Mouse (Mus musculus): ENCODE results near the gene Pask. TPM values are rescaled to one million over a fixed set of nuclear protein-coding genes. Genes with fewer than 3 reads are reported as not detected.

Gene Pask
- total and polyA plus RNA-seq, 3 experiments = 10.2 to 18.0 (median 11.7) TPM

DNA sequence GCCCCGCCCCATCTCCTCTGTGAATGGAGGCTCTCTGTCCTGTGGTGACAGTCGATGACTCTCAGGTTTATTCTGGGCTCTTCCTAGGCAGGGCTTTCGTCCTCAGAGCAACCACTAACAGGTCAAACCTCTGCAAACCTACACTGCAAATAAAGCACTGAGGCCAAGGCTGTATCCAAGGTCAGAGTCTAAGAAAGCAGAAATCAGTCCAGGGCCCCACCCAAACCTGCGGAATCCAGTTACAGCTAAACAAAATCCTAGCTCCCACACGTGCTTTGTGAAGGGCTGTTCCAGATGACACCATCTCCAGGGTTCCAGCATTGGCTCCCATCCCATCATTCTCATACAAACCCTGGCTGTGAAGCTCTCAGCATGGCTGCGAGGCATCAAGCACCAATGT lies 67.7 kb downstream of the Pask start:
- no peak for DNase-seq (ENCODE audit: extremely low read depth)
- dilution Hi-C loops (cut with MboI; ENCODE audit: extremely low pct_ligation_motif_present, extremely low pct_unique_long_range_greater_than_20kb, low sequenced_read_pairs) = no loop called here

DNA sequence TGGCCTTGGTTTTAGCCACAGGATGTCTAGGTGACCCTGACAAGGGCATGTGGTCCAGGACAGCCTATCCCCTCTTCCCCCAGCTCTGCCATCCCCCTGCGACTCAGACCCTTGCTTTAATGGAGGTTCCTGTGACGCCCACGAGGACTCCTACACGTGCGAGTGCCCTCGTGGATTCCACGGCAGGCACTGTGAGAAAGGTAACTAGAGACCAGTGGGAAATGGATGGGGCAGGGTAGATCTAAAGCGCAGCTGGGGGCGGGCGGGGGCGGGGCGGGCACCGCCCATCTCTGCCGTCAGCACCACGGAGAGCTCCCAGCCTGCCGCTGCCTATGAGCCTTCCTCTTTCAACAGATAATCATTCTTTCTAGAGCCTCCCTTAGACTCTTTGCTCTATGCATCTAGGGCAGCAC lies 70.9 kb downstream of the Pask start:
- in situ Hi-C loops (cut with MboI; ENCODE audit: low pct_ligation_motif_present, low pct_unique_long_range_greater_than_20kb, low sequenced_read_pairs) (no loop called here), dilution Hi-C loops (cut with MboI; ENCODE audit: extremely low pct_ligation_motif_present, extremely low pct_unique_long_range_greater_than_20kb, low sequenced_read_pairs) (no loop called here)
- peak; percentile 34 for DNase-seq (ENCODE audit: extremely low read depth)

More for the DNA sequence above, 67.7 kb downstream of the Pask start:
- Histone ChIP-seq H3K4me3 (replicated peaks in 1 of 3; ENCODE audit: low read depth in 2 of 3, low read length in 2 of 3, poor library complexity in 1 of 3) (no peak overlapping the region), H3K4me1 (ENCODE audit: control insufficient read depth in 1 of 2, insufficient read depth in 2 of 2) (no peaks in the 10 kb centered on the region), H3K9me3 (replicated peaks; ENCODE audit: low read length) (peaks cover 5% of the 10 kb centered on the region), H3K9ac (ENCODE audit: insufficient read depth, low read depth) (no peak overlapping the region), H3K27ac (ENCODE audit: insufficient read depth, low read depth) (no peak overlapping the region), H3K27me3 (replicated peaks) (peaks cover 60% of the 10 kb centered on the region), H3K4me2 (ENCODE audit: insufficient read depth, low read depth, poor library complexity, severe bottlenecking) (no peak overlapping the region), H3K79me2 (replicated peaks; ENCODE audit: control insufficient read depth, extremely low read depth, insufficient read depth, poor library complexity, severe bottlenecking) (no peaks in the 10 kb centered on the region), H3K36me3 (replicated peaks in 1 of 2; ENCODE audit: control insufficient read depth in 1 of 2, insufficient read depth in 1 of 2, low read length in 1 of 2) (no peaks in the 10 kb centered on the region)
- in situ Hi-C loops (cut with MboI; ENCODE audit: low pct_ligation_motif_present, low pct_unique_long_range_greater_than_20kb, low sequenced_read_pairs) = no loop called here
- TF ChIP-seq POLR2A (IDR thresholded peaks at IDR 0.05; ENCODE audit: low read depth, low read length) = no peak
- TF ChIP-seq MAFK (IDR thresholded peaks at IDR 0.05; ENCODE audit: insufficient replicate concordance, low read length) = no peak
- no peak for TF ChIP-seq E2F4 (IDR thresholded peaks at IDR 0.05; ENCODE audit: insufficient replicate concordance, low read depth, low read length)
- no peak for TF ChIP-seq CTCF (conservative IDR thresholded peaks at IDR 0.05 in 1 of 2, IDR thresholded peaks at IDR 0.05 in 1 of 2; ENCODE audit: low read depth in 2 of 2, low read length in 2 of 2)
- no peak for TF ChIP-seq IRF4 (IDR thresholded peaks at IDR 0.05; ENCODE audit: low read depth, low read length)
- TF ChIP-seq ELF1 (IDR thresholded peaks at IDR 0.05; ENCODE audit: low read depth, low read length) = no peak
- TF ChIP-seq BHLHE40 (IDR thresholded peaks at IDR 0.05; ENCODE audit: low read depth, low read length) = no peak
- no peak for TF ChIP-seq MYC (IDR thresholded peaks at IDR 0.05; ENCODE audit: low read depth, low read length)
- no peak for TF ChIP-seq TBP (conservative IDR thresholded peaks at IDR 0.05; ENCODE audit: low read depth, low read length)
- no peak for TF ChIP-seq KAT2A (IDR thresholded peaks at IDR 0.05; ENCODE audit: insufficient replicate concordance, low read length)
- no peak for TF ChIP-seq RAD21 (IDR thresholded peaks at IDR 0.05; ENCODE audit: low read depth, low read length)
- no peak for TF ChIP-seq SIN3A (IDR thresholded peaks at IDR 0.05; ENCODE audit: low read length)
- TF ChIP-seq POLR2AphosphoS2 (IDR thresholded peaks at IDR 0.05; ENCODE audit: low read depth, low read length) = no peak
- TF ChIP-seq JUND (conservative IDR thresholded peaks at IDR 0.05; ENCODE audit: low read depth, low read length) = no peak
- TF ChIP-seq MXI1 (IDR thresholded peaks at IDR 0.05; ENCODE audit: low read depth, low read length) = no peak
- TF ChIP-seq NRF1 (IDR thresholded peaks at IDR 0.05; ENCODE audit: low read depth, low read length) = no peak
- TF ChIP-seq ZMIZ1 (IDR thresholded peaks at IDR 0.05; ENCODE audit: low read depth, low read length) = no peak
- no peak for TF ChIP-seq ETS1 (conservative IDR thresholded peaks at IDR 0.05; ENCODE audit: low read depth, low read length)
- no peak for TF ChIP-seq EP300 (IDR thresholded peaks at IDR 0.05; ENCODE audit: low read length)

More for the DNA sequence above, 70.9 kb downstream of the Pask start:
- H3K79me2 ChIP-seq (replicated peaks; ENCODE audit: control insufficient read depth, extremely low read depth, insufficient read depth, poor library complexity, severe bottlenecking) = no peaks in the 10 kb centered on the region
- H3K36me3 ChIP-seq (replicated peaks in 1 of 2; ENCODE audit: control insufficient read depth in 1 of 2, insufficient read depth in 1 of 2, low read length in 1 of 2) = no peaks in the 10 kb centered on the region
- no peak overlapping the region for H3K27ac ChIP-seq (ENCODE audit: insufficient read depth, low read depth)
- no peak for TF ChIP-seq BHLHE40 (IDR thresholded peaks at IDR 0.05; ENCODE audit: low read depth, low read length)
- TF ChIP-seq MXI1 (IDR thresholded peaks at IDR 0.05; ENCODE audit: low read depth, low read length) = 0 out of 2 replicates have a peak, but pooled peaks have one; percentile 44
- TF ChIP-seq MEF2A (IDR thresholded peaks at IDR 0.05; ENCODE audit: borderline replicate concordance, low read depth, low read length) = no peak
- TF ChIP-seq SIN3A (IDR thresholded peaks at IDR 0.05; ENCODE audit: low read length) = peak; percentile 80
- no peak for TF ChIP-seq CHD1 (IDR thresholded peaks at IDR 0.05; ENCODE audit: low read depth, low read length)
- H3K27me3 ChIP-seq (replicated peaks) = peaks cover 57% of the 10 kb centered on the region
- no peak overlapping the region for H3K9ac ChIP-seq (ENCODE audit: insufficient read depth, low read depth)
- H3K4me3 ChIP-seq (replicated peaks in 1 of 3; ENCODE audit: low read depth in 2 of 3, low read length in 2 of 3, poor library complexity in 1 of 3) = no peak overlapping the region
- H3K4me2 ChIP-seq (ENCODE audit: insufficient read depth, low read depth, poor library complexity, severe bottlenecking) = no peak overlapping the region
- H3K4me1 ChIP-seq (ENCODE audit: control insufficient read depth in 1 of 2, insufficient read depth in 2 of 2) = no peaks in the 10 kb centered on the region
- peaks cover 7% of the 10 kb centered on the region for H3K9me3 ChIP-seq (replicated peaks; ENCODE audit: low read length)
